Comparison of ENCODE assay signal across 22 mouse cellular contexts in the genomic region with DNA sequence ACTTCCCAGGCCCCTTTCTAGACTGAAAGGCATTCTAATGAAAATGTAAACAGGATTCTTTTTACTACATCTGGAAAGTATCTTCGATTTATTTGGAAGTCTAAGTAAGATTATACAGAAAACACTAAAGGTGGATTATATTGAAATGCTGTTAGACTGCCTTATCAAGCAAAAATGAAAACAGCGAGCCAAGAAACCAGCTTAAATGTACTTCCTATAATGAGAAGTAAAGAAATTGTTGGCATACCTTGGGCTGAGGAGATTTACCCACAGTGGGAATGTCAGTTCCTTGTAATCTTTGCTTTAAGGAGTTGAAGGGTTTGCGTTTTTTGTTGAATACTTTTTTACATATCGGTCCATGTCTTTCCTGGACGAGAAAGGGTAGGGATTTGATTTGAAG. TPM values are rescaled to one million over a fixed set of nuclear protein-coding genes. Genes with fewer than 3 reads are reported as not detected.
DNase-seq lines count a peak whose midpoint lies in the region; ATAC-seq lines count a peak whose summit lies in the region.
"Had no signal": no experiment of that assay in that cellular context is flagged by ENCODE, and none has a peak within 500 bp of the region (broad histone marks: within the 10 kb centered on the region; RNA-seq: fewer than 3 reads in every experiment).

No protein-coding gene starts in this region.

- ATAC-seq in heart, embryonic 12.5 days (ENCODE audit: insufficient number of reproducible peaks, low FRiP score), result no peak
- no peak for ATAC-seq in lung, embryonic 15.5 days (ENCODE audit: borderline replicate concordance, extremely low read depth, low FRiP score, low TSS enrichment)
- ATAC-seq in intestine, embryonic 16.5 days, result no peak
- ATAC-seq: lung, postnatal 0 days; midbrain, embryonic 15.5 days had no signal

- peaks cover 42% of the 10 kb centered on the region for H3K4me1 ChIP-seq in heart, embryonic 12.5 days (replicated peaks)
- H3K4me1 ChIP-seq in lung, embryonic 15.5 days, result peaks cover 34% of the 10 kb centered on the region
- H3K4me1 ChIP-seq in intestine, embryonic 16.5 days (ENCODE audit: control insufficient read depth, insufficient read depth, low read length), result peaks cover 16% of the 10 kb centered on the region

- H3K9ac ChIP-seq in heart, embryonic 12.5 days, result no peak overlapping the region
- H3K9ac ChIP-seq in lung, embryonic 15.5 days, result no peak overlapping the region
- no peak overlapping the region for H3K9ac ChIP-seq in intestine, embryonic 16.5 days (ENCODE audit: low read depth, low read length)
- H3K9ac ChIP-seq: forebrain, embryonic 12.5 days; midbrain, embryonic 15.5 days had no signal

- H3K9me3 ChIP-seq in heart, embryonic 12.5 days (replicated peaks), result peaks cover 11% of the 10 kb centered on the region; the same call in 1 of the 2 replicates
- no peaks in the 10 kb centered on the region for H3K9me3 ChIP-seq in lung, embryonic 15.5 days
- no peaks in the 10 kb centered on the region for H3K9me3 ChIP-seq in intestine, embryonic 16.5 days (ENCODE audit: control insufficient read depth, low read length)
- H3K9me3 ChIP-seq: forebrain, embryonic 12.5 days; midbrain, embryonic 15.5 days had no signal

- WGBS in heart, embryonic 12.5 days, result 43% methylated on average over 5 of the region's 5 CpGs
- 55% methylated on average over 5 of the region's 5 CpGs for WGBS in lung, embryonic 15.5 days
- 49% methylated on average over 5 of the region's 5 CpGs for WGBS in intestine, embryonic 16.5 days

- H3K27ac ChIP-seq in heart, embryonic 12.5 days (ENCODE audit: poor library complexity, severe bottlenecking), result peak overlapping the region; percentile 74; the same call in 1 of the 2 replicates
- H3K27ac ChIP-seq in lung, embryonic 15.5 days, result 0 out of 2 replicates have a peak overlapping the region, but pooled peaks have one; percentile 5
- H3K27ac ChIP-seq in intestine, embryonic 16.5 days (ENCODE audit: low read length), result peak overlapping the region; percentile 54
- H3K27ac ChIP-seq: forebrain, embryonic 12.5 days; midbrain, embryonic 15.5 days had no signal

- no peak overlapping the region for H3K4me2 ChIP-seq in heart, embryonic 12.5 days
- no peak overlapping the region for H3K4me2 ChIP-seq in lung, embryonic 15.5 days
- no peak overlapping the region for H3K4me2 ChIP-seq in intestine, embryonic 16.5 days (ENCODE audit: low read depth, low read length)
- H3K4me2 ChIP-seq: forebrain, embryonic 12.5 days; liver, embryonic 11.5 days; midbrain, embryonic 15.5 days had no signal

- H3K36me3 ChIP-seq in heart, embryonic 12.5 days, result no peaks in the 10 kb centered on the region
- H3K36me3 ChIP-seq in lung, embryonic 15.5 days, result no peaks in the 10 kb centered on the region
- H3K36me3 ChIP-seq in intestine, embryonic 16.5 days (ENCODE audit: control insufficient read depth, insufficient read depth, low read length), result no peaks in the 10 kb centered on the region
- H3K36me3 ChIP-seq: forebrain, embryonic 12.5 days; midbrain, embryonic 15.5 days had no signal

- no peak overlapping the region for H3K4me3 ChIP-seq in heart, embryonic 12.5 days
- H3K4me3 ChIP-seq in lung, embryonic 15.5 days, result no peak overlapping the region
- H3K4me3 ChIP-seq in intestine, embryonic 16.5 days (ENCODE audit: low read length), result no peak overlapping the region
- H3K4me3 ChIP-seq: forebrain, embryonic 12.5 days; megakaryocyte, embryonic 14.5 days; midbrain, embryonic 15.5 days had no signal

- DNase-seq in heart, postnatal 36 days, result no peak
- DNase-seq in lung, adult 18-20 months, result no peak
- no peak for DNase-seq in thymus, postnatal 0 days (ENCODE audit: low spot score)
- DNase-seq in cerebellum, adult 9-10 months, result no peak
- no peak for DNase-seq in kidney, adult 18-20 months
- DNase-seq: adrenal gland, postnatal 10 days; cerebellum, adult 11-12 months; cerebellum, postnatal 36 days; gastrocnemius, postnatal 25 days; heart, postnatal 4 days; right cerebral cortex, adult 18-20 months had no signal

- intact Hi-C loops in heart, postnatal 36 days (cut with DNase I), result no loop called here

- H3K27me3 ChIP-seq in heart, embryonic 12.5 days (replicated peaks), result no peaks in the 10 kb centered on the region
- H3K27me3 ChIP-seq in lung, embryonic 15.5 days, result no peaks in the 10 kb centered on the region
- no peaks in the 10 kb centered on the region for H3K27me3 ChIP-seq in intestine, embryonic 16.5 days (replicated peaks; ENCODE audit: control insufficient read depth, insufficient read depth, low read length)
- H3K27me3 ChIP-seq: forebrain, embryonic 12.5 days; megakaryocyte, embryonic 14.5 days; midbrain, embryonic 15.5 days had no signal

RNA-seq across cellular contexts. Expression of gene Zc2hc1b, which starts 9.4 kb away (rescaled TPM):
- polyA plus RNA-seq in heart, embryonic 12.5 days (2016; fragmentation: Nextera tagmentation; extraction: Ambion mirVana), result not detected in 2 replicates
- total RNA-seq in heart, postnatal 36 days (2021), result not detected
- not detected in 2 replicates for polyA plus RNA-seq in lung, embryonic 15.5 days (2015; fragmentation: Nextera tagmentation; extraction: Ambion mirVana)
- not detected in 2 replicates for polyA plus RNA-seq in intestine, embryonic 16.5 days (2015; fragmentation: Nextera tagmentation; extraction: Ambion mirVana)
- not detected in 2 replicates for polyA plus RNA-seq in thymus, postnatal 0 days (2015; fragmentation: Nextera tagmentation; extraction: Ambion mirVana)
- total RNA-seq: adrenal gland, postnatal 10 days; gastrocnemius, postnatal 25 days; heart, postnatal 4 days; layer of hippocampus, postnatal 25 days; left cerebral cortex, postnatal 14 days had no signal
- polyA plus RNA-seq: forebrain, embryonic 12.5 days; kidney, embryonic 16.5 days; liver, embryonic 11.5 days; lung, postnatal 0 days; midbrain, embryonic 15.5 days had no signal

RNA-seq across cellular contexts. Expression of gene Ltv1, which starts 24.5 kb away (rescaled TPM):
- 57.3 and 65.5 TPM in 2 replicates for polyA plus RNA-seq in heart, embryonic 12.5 days (2016; fragmentation: Nextera tagmentation; extraction: Ambion mirVana)
- 10 to 100 TPM; 19.3 to 26.7 TPM for total RNA-seq in heart, postnatal 36 days (2021)
- polyA plus RNA-seq in lung, embryonic 15.5 days (2015; fragmentation: Nextera tagmentation; extraction: Ambion mirVana), result 70.5 and 71.3 TPM in 2 replicates
- 69.2 and 74.4 TPM in 2 replicates for polyA plus RNA-seq in intestine, embryonic 16.5 days (2015; fragmentation: Nextera tagmentation; extraction: Ambion mirVana)
- polyA plus RNA-seq in thymus, postnatal 0 days (2015; fragmentation: Nextera tagmentation; extraction: Ambion mirVana), result 60.4 and 63.2 TPM in 2 replicates

Comparison
In these comparisons a context has a peak if more than half of its experiments do, and no peak if none do; other contexts are left out.
1. H3K27ac ChIP-seq: peak in every context shown above with its lines; median percentile 74 in heart, embryonic 12.5 days; 54 in intestine, embryonic 16.5 days; 5 in lung, embryonic 15.5 days.